7 mouse cellular contexts compared by ENCODE assay signal in genomic region chr7:84749434-84750301, GRCm38 (mm10). TPM values are rescaled to one million over a fixed set of nuclear protein-coding genes. Genes with fewer than 3 reads are reported as not detected.
DNase-seq lines count a peak whose midpoint lies in the region; ATAC-seq and TF ChIP-seq lines count a peak whose summit lies in the region.

No protein-coding gene starts in this region.

- H3K27ac ChIP-seq in left cerebral cortex, adult 2 months: 0 out of 2 replicates have a peak overlapping the region, but pooled peaks have one; percentile 41

- intact Hi-C loops in left cerebral cortex, adult 2 months (cut with DNase I): loop anchor here (1.0 to 5.0 kb wide), 4 partner anchors 38 to 157 kb away; no protein-coding TSS in a partner anchor

- peak overlapping the region; percentile 44 for H3K4me3 ChIP-seq in left cerebral cortex, adult 2 months

- peak; percentile 61 for TF ChIP-seq CTCF in left cerebral cortex, adult 2 months (IDR thresholded peaks at IDR 0.05)

- peak; percentile 26 to 37 for DNase-seq in adrenal gland, adult 18-20 months (ENCODE audit: low spot score in 2 of 2)
- peak; percentile 81 for DNase-seq in embryo, embryonic 10 days (ENCODE audit: low spot score)
- peak; percentile 9 to 27 for DNase-seq in gastrocnemius, adult 8-10 months (ENCODE audit: low spot score in 2 of 2)
- DNase-seq in hindlimb bud, embryonic 11.5 days (ENCODE audit: extremely low spot score, low read depth, low spot score): peak; percentile 73
- DNase-seq in left cerebral cortex, adult 2 months (ENCODE audit: extremely low spot score in 1 of 2, low spot score in 2 of 2): peak; percentile 54 to 65
- DNase-seq in right cerebral cortex, postnatal 14 days: peak; percentile 55

- peak; percentile 88 for ATAC-seq in megakaryocyte, adult 5-6 weeks (ENCODE audit: poor library complexity, severe bottlenecking)

RNA-seq across cellular contexts. Expression of gene Zfand6, which starts 59.9 kb away (rescaled TPM):
- 100 to 1,000 TPM; 115 to 136 TPM for total RNA-seq in adrenal gland, adult 18-20 months (2021)
- total RNA-seq in gastrocnemius, adult 8-10 months (2022): 100 to 1,000 TPM in 2 of 4 experiments, 10 to 100 TPM in 2; 96.9 to 121 (median 107) TPM
- total RNA-seq in left cerebral cortex, adult 2 months (2021): 10 to 100 TPM; 66.5 to 67.3 TPM
- 135 and 162 TPM in 2 replicates for total RNA-seq in megakaryocyte, adult 5-6 weeks (2015)
- total RNA-seq in megakaryocyte, adult 5-6 weeks (2017): 78.3 and 97.4 TPM in 2 replicates

Comparison
In these comparisons a context has a peak if more than half of its experiments do, and no peak if none do; other contexts are left out.
1. Peak in every context shown above with its lines: DNase-seq, ATAC-seq, H3K4me3 ChIP-seq and H3K27ac ChIP-seq.
2. DNase-seq: peak in every context shown above with its lines; median percentile 81 in embryo, embryonic 10 days; 73 in hindlimb bud, embryonic 11.5 days; 60 in left cerebral cortex, adult 2 months; 55 in right cerebral cortex, postnatal 14 days; 32 in adrenal gland, adult 18-20 months; 18 in gastrocnemius, adult 8-10 months.